Mouse (Mus musculus): ENCODE measurements around the gene Duxf3. TPM values are rescaled to one million over a fixed set of nuclear protein-coding genes. Genes with fewer than 3 reads are reported as not detected.

The Duxf3 gene
- not detected in 2 replicates for polyA plus RNA-seq (2015; fragmentation: Nextera tagmentation; extraction: Ambion mirVana)

GRCm38 (mm10) chr10:58232641-58232969 is at the start of gene Duxf3:
TSS of gene Duxf3 (minus strand) at chr10:58232675.

DNA sequence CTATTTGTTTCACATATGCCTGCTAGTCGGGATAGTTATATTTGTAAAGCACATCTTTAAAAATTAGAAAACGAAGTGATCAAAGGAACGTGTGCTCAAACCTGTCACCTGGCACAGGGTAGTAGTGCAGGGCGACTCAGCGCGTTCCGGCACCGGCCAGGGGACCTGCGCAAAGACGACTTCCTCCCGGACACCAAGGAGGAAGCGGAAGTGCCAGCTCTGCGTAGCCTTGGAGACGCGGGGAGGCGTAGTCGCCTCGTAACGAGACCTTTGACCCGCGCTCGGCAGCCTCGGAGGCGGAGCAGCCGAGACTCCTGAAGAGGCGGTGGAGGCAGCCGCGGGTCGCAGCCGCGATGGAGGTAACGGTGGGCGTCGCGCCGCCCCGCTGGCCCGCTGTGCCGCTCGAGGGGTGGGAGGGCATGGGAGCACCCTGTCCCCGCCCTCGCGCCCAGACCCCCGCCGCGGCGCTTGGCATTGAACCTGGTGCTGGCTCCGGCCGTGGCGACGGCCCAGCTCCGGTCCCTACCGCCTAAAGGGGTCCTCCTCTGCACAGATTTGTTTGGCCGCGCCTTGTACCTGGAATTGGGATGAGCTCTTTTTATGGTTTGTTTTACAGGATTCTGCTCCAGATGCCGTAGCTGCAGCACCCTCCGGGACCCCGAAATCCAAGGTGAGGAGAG is 22.9 kb upstream of the Duxf3 start, which contains the start of gene Gcc2:
TSS of gene Gcc2 (plus strand) at position 285 of the 680 bp plus-strand sequence.

DNA sequence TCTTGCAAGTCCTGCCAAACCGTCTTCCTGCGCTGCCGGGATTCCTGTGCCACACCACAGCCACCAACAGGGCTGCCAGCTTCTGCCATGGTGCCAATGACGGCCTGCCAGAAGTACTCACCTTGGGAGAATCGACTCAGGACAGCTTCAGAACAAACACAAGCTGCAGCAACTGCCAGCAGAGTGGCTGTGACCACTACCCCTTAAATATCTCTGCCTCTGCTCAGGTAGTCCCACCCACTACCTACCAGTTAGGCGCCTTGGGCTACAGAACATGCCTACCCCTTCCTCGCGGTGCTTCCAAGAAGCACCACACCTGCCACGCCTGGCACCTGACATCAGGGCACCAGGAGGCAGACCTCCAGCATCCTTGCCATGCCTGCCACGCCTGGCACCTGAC is 4.1 kb upstream of the Duxf3 start, which contains the start of gene Gm4981:
TSS of gene Gm4981 (minus strand) at position 89 of the 400 bp plus-strand sequence.

DNA sequence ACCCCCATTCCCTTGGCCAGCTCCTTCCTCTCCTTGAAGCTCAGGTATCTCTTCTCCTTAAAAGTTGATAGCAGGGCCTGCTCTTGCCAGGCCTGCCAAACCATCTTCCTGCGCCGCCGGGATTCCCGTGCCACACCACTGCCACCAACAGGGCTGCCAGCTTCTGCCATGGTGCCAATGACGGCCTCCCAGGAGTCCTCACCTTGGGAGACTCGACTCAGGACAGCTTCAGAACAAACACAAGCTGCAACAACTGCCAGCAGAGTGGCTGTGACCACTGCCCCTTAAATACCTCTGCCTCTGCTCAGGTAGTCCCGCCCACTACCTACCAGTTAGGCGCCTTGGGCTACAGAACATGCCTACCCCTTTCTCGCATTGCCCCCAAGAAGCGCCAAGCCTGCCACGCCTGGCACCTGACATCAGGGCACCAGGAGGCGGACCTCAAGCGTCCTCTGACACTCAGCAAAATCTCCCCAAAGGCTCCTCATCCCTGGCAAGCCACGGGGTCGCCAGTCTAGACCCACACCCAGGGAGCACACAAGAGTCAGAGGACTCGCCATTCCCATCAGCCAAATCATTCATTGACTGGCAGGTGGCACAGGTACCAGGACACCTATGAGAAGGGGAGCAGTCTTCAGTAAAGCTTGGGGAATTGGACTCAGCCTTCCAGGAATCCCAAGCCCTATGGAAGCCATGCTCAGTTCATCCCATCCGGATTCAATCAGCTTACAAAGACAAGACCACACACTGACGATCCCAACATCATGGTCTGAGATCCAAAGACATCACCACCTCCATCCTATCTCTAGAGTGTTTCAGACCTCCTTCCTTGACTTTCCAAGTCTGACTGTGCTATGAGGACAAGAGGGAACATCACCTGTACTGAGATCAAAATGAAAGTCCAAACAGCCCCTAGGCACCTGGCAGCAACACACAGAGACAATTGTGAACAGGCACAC is 7.4 kb downstream of the Duxf3 start, which contains the start of gene AW822073:
TSS of gene AW822073 (minus strand) at position 104 of the 959 bp plus-strand sequence.

Other genes starting within 250 kb of the Duxf3 start
- not detected in 2 replicates for gene AW822073, start 7.7 kb downstream of the Duxf3 start, polyA plus RNA-seq (2015; fragmentation: Nextera tagmentation; extraction: Ambion mirVana)
- not detected in 2 replicates for gene Gm4981, start 4.0 kb upstream of the Duxf3 start, polyA plus RNA-seq (2015; fragmentation: Nextera tagmentation; extraction: Ambion mirVana)
- gene Gcc2, start 22.8 kb upstream of the Duxf3 start, polyA plus RNA-seq (2015; fragmentation: Nextera tagmentation; extraction: Ambion mirVana): 28.4 and 28.6 TPM in 2 replicates
- gene Lims1, start 90.8 kb upstream of the Duxf3 start, polyA plus RNA-seq (2015; fragmentation: Nextera tagmentation; extraction: Ambion mirVana): 118 and 123 TPM in 2 replicates
- gene Ranbp2, start 214.2 kb upstream of the Duxf3 start, polyA plus RNA-seq (2015; fragmentation: Nextera tagmentation; extraction: Ambion mirVana): 11.7 and 13.1 TPM in 2 replicates

All from skeletal muscle tissue, postnatal 0 days (tissue).